Mouse (Mus musculus) stomach, postnatal 0 days (tissue): ENCODE measurements around the gene Bcat2.

Experiments used
- CTCF ChIP-seq: IDR thresholded peaks from 2 replicates; pipeline ENCODE4 v1.5.1; 2016; ENCODE audit warnings: antibody characterized with exemption, low read depth, mild to moderate bottlenecking, moderate library complexity
- EP300 ChIP-seq: optimal IDR thresholded peaks from 2 replicates; pipeline ENCODE3; 2016; ENCODE audit warnings: antibody characterized with exemption

GRCm38 (mm10) chr7:45553519-45553918 is 16.4 kb upstream of the Bcat2 start:
- TF ChIP-seq CTCF: no peak
- no peak for TF ChIP-seq EP300
